Mouse (Mus musculus): ENCODE data around the gene Ehbp1l1. TPM values are rescaled to one million over a fixed set of nuclear protein-coding genes. Genes with fewer than 3 reads are reported as not detected.
A peak's percentile ranks its signal among the peaks of the same experiment; 100 is the strongest.

Ehbp1l1 gene
- 10 to 100 TPM; 29.8 to 48.9 TPM for total RNA-seq (2021)
- long read RNA-seq, experiment 1, full-length matches to known transcripts = 37 of 87 reads
- long read RNA-seq, experiment 1, partial matches to known transcripts = 19 of 87 reads
- long read RNA-seq, experiment 1, other reads (novel, unspliced or antisense) = 31 of 87 reads
- long read RNA-seq, experiment 2, full-length matches to known transcripts = 23 of 48 reads
- long read RNA-seq, experiment 2, partial matches to known transcripts = 14 of 48 reads
- long read RNA-seq, experiment 2, other reads (novel, unspliced or antisense) = 11 of 48 reads

GRCm38 (mm10) chr19:5725767-5726515 is at the start of gene Ehbp1l1:
Ehbp1l1 (minus strand) TSS chr19:5726317.
- peak; percentile 92 for DNase-seq

- peak; percentile 99 for DNase-seq
Observed at GRCm38 (mm10) chr19:5770925-5771860, 45.1 kb upstream of the Ehbp1l1 start, which contains the start of gene Scyl1. Scyl1 (minus strand) TSS chr19:5771419.

GRCm38 (mm10) chr19:5770311-5770710 is 44.2 kb upstream of the Ehbp1l1 start:
- no peak for DNase-seq

- no peak for DNase-seq
Observed at GRCm38 (mm10) chr19:5767271-5767670, 41.2 kb upstream of the Ehbp1l1 start.

GRCm38 (mm10) chr19:5763163-5763562 is 37.0 kb upstream of the Ehbp1l1 start:
- DNase-seq = peak; percentile 71

- peak; percentile 66 for DNase-seq
Observed at GRCm38 (mm10) chr19:5758878-5759403, 32.8 kb upstream of the Ehbp1l1 start.

- DNase-seq = no peak
Observed at GRCm38 (mm10) chr19:5756991-5757636, 31.0 kb upstream of the Ehbp1l1 start.

GRCm38 (mm10) chr19:5756321-5756985 is 30.3 kb upstream of the Ehbp1l1 start:
- no peak for DNase-seq

- DNase-seq = peak; percentile 85
Observed at GRCm38 (mm10) chr19:5751742-5752141, 25.6 kb upstream of the Ehbp1l1 start.

GRCm38 (mm10) chr19:5750951-5751350 is 24.8 kb upstream of the Ehbp1l1 start:
- DNase-seq = no peak

- peak; percentile 79 for DNase-seq
Observed at GRCm38 (mm10) chr19:5749476-5749875, 23.4 kb upstream of the Ehbp1l1 start.

GRCm38 (mm10) chr19:5746907-5747363 is 20.8 kb upstream of the Ehbp1l1 start:
- no peak for DNase-seq

- peak; percentile 82 for DNase-seq
Observed at GRCm38 (mm10) chr19:5745756-5746710, 19.9 kb upstream of the Ehbp1l1 start.

- DNase-seq = peak; percentile 67
Observed at GRCm38 (mm10) chr19:5743576-5743975, 17.5 kb upstream of the Ehbp1l1 start.

GRCm38 (mm10) chr19:5742241-5742641 is 16.1 kb upstream of the Ehbp1l1 start:
- DNase-seq = peak; percentile 65

- DNase-seq = peak; percentile 92
Observed at GRCm38 (mm10) chr19:5741641-5742240, 15.6 kb upstream of the Ehbp1l1 start.

- DNase-seq = peak; percentile 89
Observed at GRCm38 (mm10) chr19:5740320-5741317, 14.5 kb upstream of the Ehbp1l1 start, which contains the start of gene Ltbp3. Ltbp3 (plus strand) TSS chr19:5740904.

- DNase-seq = no peak
Observed at GRCm38 (mm10) chr19:5739446-5739845, 13.3 kb upstream of the Ehbp1l1 start.
